Mouse (Mus musculus) E14TG2a.4 (cell line): Measurements from ENCODE around the gene Atp6v1e1.
"Not testable (repeated sequence)": the region's sequence is repeated elsewhere in the genome, so short reads cannot be mapped to it uniquely, and the experiment has no call there.

Experiments
- H3K27me3 ChIP-seq: 2 replicates; pipeline ENCODE4 v1.6.1; 2014; ENCODE audit warnings: low read length, control low read depth; ENCODE audit not compliant: insufficient read depth
- H3K36me3 ChIP-seq: 2 replicates; pipeline ENCODE4 v1.6.1; 2014; ENCODE audit warnings: low read length, control low read depth; ENCODE audit not compliant: insufficient read depth
- H3K4me1 ChIP-seq: replicated peaks from 2 replicates; pipeline ENCODE4 v1.6.1; 2014; ENCODE audit warnings: low read depth, low read length, control low read depth
- H3K4me3 ChIP-seq: replicated peaks from 2 replicates; pipeline ENCODE4 v1.5.1; 2014; ENCODE audit warnings: mild to moderate bottlenecking, low read length
- H3K9me3 ChIP-seq: 2 replicates; pipeline ENCODE4 v1.6.1; 2014; ENCODE audit warnings: low read length, control low read depth
- CTCF ChIP-seq: conservative IDR thresholded peaks from 2 replicates; pipeline ENCODE4 v1.5.1; 2014; ENCODE audit warnings: low read length
- NANOG ChIP-seq: IDR thresholded peaks from 2 replicates; pipeline ENCODE4 v1.6.1; 2014; ENCODE audit warnings: borderline replicate concordance, low read length, mixed read lengths
- POU5F1 ChIP-seq: IDR thresholded peaks from 2 replicates; pipeline ENCODE4 v1.6.1; 2014; ENCODE audit warnings: low read length, borderline replicate concordance

Atp6v1e1 gene

DNA sequence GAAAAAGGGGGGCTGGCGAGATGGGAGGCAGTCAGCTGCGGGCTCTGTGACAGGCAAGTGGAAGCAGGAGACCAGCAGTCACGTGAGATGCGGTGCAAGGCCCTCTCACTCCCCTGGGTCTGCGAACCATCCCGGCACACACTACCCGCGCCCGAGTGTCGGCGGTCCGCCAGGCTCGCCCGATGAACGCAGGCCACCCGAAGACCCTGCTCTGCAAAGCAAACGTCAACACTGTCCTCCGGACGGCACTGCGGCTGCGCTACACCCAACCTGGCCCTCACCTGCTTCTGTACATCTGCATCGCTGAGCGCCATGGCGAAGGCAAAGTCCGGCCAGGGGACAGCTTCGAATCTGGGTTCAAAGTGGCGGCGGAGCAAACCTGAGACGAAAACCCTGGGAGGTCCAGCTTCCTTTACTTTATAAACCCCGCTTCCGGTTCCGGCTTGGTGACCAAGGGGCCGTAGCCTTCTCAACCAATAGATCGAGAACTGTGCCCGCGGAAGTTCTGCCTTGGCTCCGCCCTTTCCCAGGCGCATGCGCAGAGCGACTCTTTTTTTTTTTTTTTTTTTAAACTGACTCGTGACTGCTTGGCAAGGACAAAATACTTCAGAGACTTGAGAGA lies at the start of gene Atp6v1e1:
Gene Atp6v1e1 (minus strand): TSS at position 487 of the 622 bp plus-strand sequence.
- Histone ChIP-seq H3K4me1 (peaks cover 53% of the 10 kb centered on the region), H3K4me3 (peak within 1 kb of the TSS; percentile 97), H3K9me3 (no peaks in the 10 kb centered on the region), H3K27me3 (no peaks in the 10 kb centered on the region), H3K36me3 (peaks cover 25% of the 10 kb centered on the region)
- no peak for TF ChIP-seq CTCF
- no peak for TF ChIP-seq POU5F1
- TF ChIP-seq NANOG: no peak

DNA sequence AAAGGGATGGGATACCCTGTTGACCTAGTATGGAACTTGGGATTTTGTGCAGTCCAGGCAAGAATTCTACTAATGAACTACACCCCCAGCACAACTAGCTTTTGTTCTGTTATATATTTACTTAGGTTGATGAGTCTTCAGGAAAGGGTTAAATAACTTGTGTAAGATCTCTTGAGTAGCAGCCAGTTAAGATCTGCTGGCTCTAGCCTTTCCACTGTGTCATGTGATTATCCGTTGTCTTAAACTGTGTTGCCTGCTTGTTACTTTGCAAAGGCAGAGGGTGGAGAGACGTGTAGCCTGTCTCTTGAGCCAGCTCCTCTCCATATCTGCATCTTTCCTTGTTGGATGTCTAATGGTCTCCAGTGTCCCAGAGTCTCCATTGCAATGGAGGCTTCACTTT lies 48.7 kb upstream of the Atp6v1e1 start:
- no peaks in the 10 kb centered on the region for H3K27me3 ChIP-seq
- no peaks in the 10 kb centered on the region for H3K4me1 ChIP-seq
- no peak overlapping the region for H3K4me3 ChIP-seq
- H3K36me3 ChIP-seq: peaks cover 24% of the 10 kb centered on the region
- no peaks in the 10 kb centered on the region for H3K9me3 ChIP-seq
- TF ChIP-seq NANOG: no peak
- TF ChIP-seq POU5F1: no peak
- no peak for TF ChIP-seq CTCF

DNA sequence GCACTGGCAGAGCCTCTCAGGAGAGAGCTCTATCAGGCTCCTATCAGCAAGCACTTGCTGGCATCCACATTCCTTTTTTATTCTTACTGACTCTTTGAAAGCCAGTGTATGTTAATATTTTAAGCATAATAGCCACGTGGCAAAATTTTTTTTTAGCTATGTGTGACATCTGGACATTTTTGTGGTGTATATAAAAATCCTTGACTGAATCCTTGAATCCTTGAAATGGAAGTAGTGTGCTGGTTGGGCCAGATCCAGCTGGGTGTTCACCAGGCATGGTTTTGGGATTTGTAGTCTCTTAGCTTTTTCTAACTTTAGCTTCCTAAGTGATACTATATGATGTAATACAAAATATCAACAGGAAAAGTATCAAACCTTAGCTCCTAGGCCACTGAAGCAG lies 46.2 kb upstream of the Atp6v1e1 start:
- H3K27me3 ChIP-seq: no peaks in the 10 kb centered on the region
- peaks cover 32% of the 10 kb centered on the region for H3K36me3 ChIP-seq
- H3K4me1 ChIP-seq: no peaks in the 10 kb centered on the region
- no peak for TF ChIP-seq CTCF
- TF ChIP-seq NANOG: no peak
- TF ChIP-seq POU5F1: no peak
- no peaks in the 10 kb centered on the region for H3K9me3 ChIP-seq
- no peak overlapping the region for H3K4me3 ChIP-seq

DNA sequence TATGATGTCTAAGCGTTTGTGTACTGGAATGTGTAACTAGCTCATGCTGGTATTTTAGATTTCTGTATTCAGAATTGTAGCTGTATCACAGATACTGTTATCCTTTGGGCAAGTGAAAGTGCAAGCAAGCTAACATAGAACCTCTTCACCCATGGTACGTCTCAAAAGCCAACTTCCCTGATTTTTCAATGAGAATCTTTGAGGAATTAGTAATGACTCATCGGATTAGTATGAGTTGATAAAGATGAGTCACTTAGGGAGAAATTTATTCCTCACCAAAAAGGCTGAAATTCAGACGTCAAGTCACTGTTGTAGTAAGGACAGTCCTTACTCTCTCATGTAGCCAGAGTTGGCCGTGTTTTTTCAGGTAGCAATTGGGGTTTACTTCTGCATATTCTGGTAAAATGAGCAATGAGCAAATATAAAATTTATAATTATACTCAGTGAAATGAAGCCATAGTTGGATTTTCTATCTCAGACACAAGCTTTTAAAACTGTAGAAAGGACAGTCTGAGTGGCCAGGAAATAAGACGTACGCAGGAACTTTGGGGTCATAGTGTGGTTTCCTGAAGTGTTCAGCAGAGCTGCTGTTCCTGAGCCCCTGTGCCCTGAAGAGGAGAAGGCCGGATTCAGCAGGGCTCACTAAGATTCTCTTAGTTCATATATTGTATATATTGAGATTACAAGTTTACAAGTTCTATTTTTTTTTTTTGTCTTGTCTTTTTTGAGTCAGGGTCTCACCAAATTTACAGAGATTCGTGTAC lies 43.6 kb upstream of the Atp6v1e1 start:
- Histone ChIP-seq H3K4me1 (no peaks in the 10 kb centered on the region), H3K36me3 (peaks cover 32% of the 10 kb centered on the region)
- TF ChIP-seq POU5F1: no peak
- no peak for TF ChIP-seq NANOG
- TF ChIP-seq CTCF: no peak

DNA sequence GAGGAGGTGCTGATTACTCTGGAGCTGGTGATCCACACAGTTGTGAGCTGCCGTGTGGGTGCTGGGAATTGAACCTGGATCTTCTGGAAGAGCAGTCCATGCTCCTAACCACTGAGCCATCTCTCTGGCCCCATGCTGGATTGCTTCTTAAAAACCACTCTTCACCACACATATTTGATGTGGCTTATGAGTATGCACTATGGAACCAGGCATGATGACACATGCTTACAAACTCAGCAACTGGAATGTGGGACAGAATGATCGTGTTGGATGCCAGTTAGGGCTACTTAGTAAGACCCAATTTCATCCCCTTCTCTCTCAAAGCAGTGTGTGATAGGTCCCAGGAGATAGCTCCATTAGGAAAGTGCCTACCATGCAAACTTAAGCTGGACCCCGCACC lies 37.5 kb upstream of the Atp6v1e1 start:
- no peaks in the 10 kb centered on the region for H3K9me3 ChIP-seq
- no peaks in the 10 kb centered on the region for H3K27me3 ChIP-seq
- no peak for TF ChIP-seq NANOG
- no peak for TF ChIP-seq POU5F1
- TF ChIP-seq CTCF: no peak
- H3K4me3 ChIP-seq: no peak overlapping the region
- peaks cover 23% of the 10 kb centered on the region for H3K4me1 ChIP-seq
- H3K36me3 ChIP-seq: peaks cover 27% of the 10 kb centered on the region

More for the DNA sequence above, 43.6 kb upstream of the Atp6v1e1 start:
- H3K27me3 ChIP-seq: no peaks in the 10 kb centered on the region
- no peak overlapping the region for H3K4me3 ChIP-seq
- no peaks in the 10 kb centered on the region for H3K9me3 ChIP-seq

DNA sequence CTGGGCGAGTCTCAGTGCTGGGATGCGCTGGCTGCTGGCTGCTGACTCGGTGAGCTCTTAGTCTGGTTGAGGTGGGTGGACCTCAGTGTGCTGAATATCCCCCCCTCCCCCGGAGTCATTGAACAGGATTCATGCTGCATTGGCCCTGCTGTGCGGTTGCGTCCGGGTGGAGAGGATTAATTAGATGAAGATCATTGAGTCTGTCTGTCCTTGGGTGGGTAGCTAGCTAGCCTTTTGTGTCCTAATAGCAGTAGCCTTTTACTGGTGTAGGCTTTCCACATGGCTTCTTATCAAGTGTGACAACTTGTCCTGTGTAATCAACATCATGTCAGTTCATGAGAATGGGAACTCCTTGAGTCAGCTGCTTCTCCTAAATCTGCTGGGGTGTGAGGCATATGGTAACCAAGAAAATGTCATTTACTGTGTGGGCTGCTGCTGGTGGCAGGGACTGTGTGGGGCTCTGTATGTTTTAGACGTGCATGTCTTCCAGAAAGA lies 35.7 kb upstream of the Atp6v1e1 start:
- TF ChIP-seq CTCF: no peak
- TF ChIP-seq NANOG: no peak
- no peak for TF ChIP-seq POU5F1
- Histone ChIP-seq H3K4me3 (no peak overlapping the region), H3K27me3 (no peaks in the 10 kb centered on the region), H3K4me1 (peaks cover 23% of the 10 kb centered on the region), H3K36me3 (peaks cover 27% of the 10 kb centered on the region), H3K9me3 (no peaks in the 10 kb centered on the region)

DNA sequence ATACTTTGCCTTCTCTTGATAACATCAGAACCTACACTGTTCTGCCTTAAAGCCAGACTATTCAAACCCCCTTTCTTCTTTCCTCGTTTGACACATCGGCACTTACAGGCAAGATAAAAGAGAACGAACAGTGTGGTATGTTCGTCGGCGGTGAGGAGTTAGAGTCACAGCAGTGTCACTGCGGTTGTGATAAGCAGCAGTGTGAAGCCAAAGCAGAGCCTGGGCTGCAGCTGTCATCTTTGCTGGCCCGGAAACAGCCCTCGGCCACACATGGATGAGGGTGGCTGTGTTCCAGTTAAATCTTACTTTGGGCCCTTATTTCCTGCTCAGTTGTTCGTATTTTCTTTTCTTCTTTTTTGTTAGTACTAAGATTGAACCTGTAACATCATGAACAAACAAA lies 31.8 kb upstream of the Atp6v1e1 start:
- Histone ChIP-seq H3K4me3 (no peak overlapping the region), H3K9me3 (no peaks in the 10 kb centered on the region), H3K4me1 (peaks cover 24% of the 10 kb centered on the region), H3K27me3 (no peaks in the 10 kb centered on the region), H3K36me3 (peaks cover 26% of the 10 kb centered on the region)
- TF ChIP-seq POU5F1: no peak
- no peak for TF ChIP-seq CTCF
- no peak for TF ChIP-seq NANOG

DNA sequence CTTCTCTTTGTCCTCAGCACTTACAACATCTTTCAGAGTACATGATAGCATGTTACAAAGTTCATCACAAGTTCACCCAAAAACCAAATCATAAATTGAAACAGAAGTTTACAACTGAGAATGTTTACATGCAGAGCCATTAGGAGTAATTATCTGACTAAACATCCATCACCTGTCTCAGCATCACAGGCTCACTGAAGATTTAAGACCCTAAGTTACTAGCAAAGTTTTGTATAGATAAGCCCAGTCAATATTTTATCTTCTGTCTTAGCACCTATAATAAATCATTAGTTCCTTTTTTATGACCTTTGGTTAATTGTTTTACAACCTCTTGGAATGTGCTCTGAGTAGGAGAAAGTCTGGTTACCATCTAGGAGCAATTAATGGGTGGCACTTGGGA lies 28.1 kb upstream of the Atp6v1e1 start:
- not testable (repeated sequence) for H3K9me3 ChIP-seq, H3K4me1 ChIP-seq, H3K4me3 ChIP-seq, H3K27me3 ChIP-seq
- peaks cover 34% of the 10 kb centered on the region for H3K36me3 ChIP-seq

DNA sequence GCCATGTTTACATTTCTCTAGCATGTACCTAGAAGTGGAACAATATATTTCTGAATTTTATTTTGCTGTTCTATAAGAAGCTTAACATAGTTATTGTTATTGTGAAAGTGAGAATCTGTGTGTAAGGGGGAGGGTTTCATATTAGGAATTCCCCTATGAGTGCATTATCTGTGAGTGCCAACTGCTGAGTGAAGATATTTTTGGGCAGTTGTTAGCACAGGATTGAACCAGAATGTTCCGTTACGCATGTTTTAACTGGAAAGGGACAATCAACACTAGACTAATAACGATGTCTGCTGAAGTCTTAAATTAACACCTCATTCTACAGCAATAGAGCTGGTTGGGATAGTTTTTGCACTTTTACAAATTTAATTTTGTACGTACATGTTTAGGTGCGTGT lies 19.2 kb upstream of the Atp6v1e1 start:
- H3K4me3 ChIP-seq: no peak overlapping the region
- no peaks in the 10 kb centered on the region for H3K36me3 ChIP-seq
- peaks cover 13% of the 10 kb centered on the region for H3K4me1 ChIP-seq
- TF ChIP-seq POU5F1 (no peak), NANOG (no peak), CTCF (no peak)
- no peaks in the 10 kb centered on the region for H3K27me3 ChIP-seq
- no peaks in the 10 kb centered on the region for H3K9me3 ChIP-seq
